Mouse (Mus musculus) gastrocnemius, adult 2 months (tissue): ENCODE data around the gene Asrgl1. TPM values are rescaled to one million over a fixed set of nuclear protein-coding genes. Genes with fewer than 3 reads are reported as not detected.
"Not testable (repeated sequence)": the region's sequence is repeated elsewhere in the genome, so short reads cannot be mapped to it uniquely, and the experiment has no call there.

Experiments
- DNase-seq: peaks from one replicate; pipeline ENCODE4 v3.0.0; 2022
- H3K27ac ChIP-seq: fragments of 200-600 bp; 2 replicates; pipeline ENCODE4 v1.8.1; 2022; ENCODE audit warnings: mild to moderate bottlenecking
- H3K4me3 ChIP-seq: fragments of 200-600 bp; 2 replicates; pipeline ENCODE4 v1.8.1; 2022; ENCODE audit warnings: mild to moderate bottlenecking, moderate library complexity
- CTCF ChIP-seq: fragments of 200-600 bp; IDR thresholded peaks from 2 replicates; pipeline ENCODE4 v1.8.1; 2022; ENCODE audit warnings: antibody characterized with exemption, mild to moderate bottlenecking, moderate library complexity
- intact Hi-C: fragments of 180-260 bp; cut with DNase I; formaldehyde crosslinking; loops from one replicate; pipeline ENCODE4 v1.15.1; 2025
- total RNA-seq, 2 experiments: library from RNA; stranded (reverse); gene quantifications; 2 replicates each; pipeline ENCODE4 v1.2.3; 2021

Gene Asrgl1
- total RNA-seq, 2 experiments from 2014 or later, result 29.3 to 32.8 TPM

- 0 out of 2 replicates have a peak overlapping the region, but pooled peaks have one; percentile 8 for H3K27ac ChIP-seq
- DNase-seq, result peak; percentile 12
- intact Hi-C loops, result loop anchor here (10.0 kb wide), 1 partner anchor 386 kb away; no protein-coding TSS in a partner anchor
- H3K4me3 ChIP-seq, result no peak overlapping the region
- TF ChIP-seq CTCF, result no peak
These were observed 35.0 kb downstream of the Asrgl1 start for GRCm38 (mm10) chr19:9100297-9101061.

- intact Hi-C loops, result loop anchor here (10.0 kb wide), 1 partner anchor 385 kb away; no protein-coding TSS in a partner anchor
- DNase-seq, result peak; percentile 5
- no peak overlapping the region for H3K4me3 ChIP-seq
- H3K27ac ChIP-seq, result 0 out of 2 replicates have a peak overlapping the region, but pooled peaks have one; percentile 3
- TF ChIP-seq CTCF, result no peak
These were observed 35.7 kb downstream of the Asrgl1 start for GRCm38 (mm10) chr19:9099751-9100150.

GRCm38 (mm10) chr19:9097441-9097840 is 38.0 kb downstream of the Asrgl1 start:
- H3K4me3 ChIP-seq, result no peak overlapping the region
- intact Hi-C loops, result no loop called here
- peak; percentile 27 for DNase-seq
- H3K27ac ChIP-seq, result no peak overlapping the region
- no peak for TF ChIP-seq CTCF

- Histone ChIP-seq H3K4me3 (no peak overlapping the region), H3K27ac (no peak overlapping the region)
- intact Hi-C loops, result no loop called here
- no peak for TF ChIP-seq CTCF
- DNase-seq, result peak; percentile 3
These were observed 40.3 kb downstream of the Asrgl1 start for GRCm38 (mm10) chr19:9095111-9095510.

GRCm38 (mm10) chr19:9090709-9091108 is 44.7 kb downstream of the Asrgl1 start:
- peak; percentile 13 for DNase-seq
- intact Hi-C loops, result no loop called here
- H3K27ac ChIP-seq, result no peak overlapping the region
- H3K4me3 ChIP-seq, result no peak overlapping the region
- TF ChIP-seq CTCF, result no peak

- intact Hi-C loops, result no loop called here
- H3K4me3 ChIP-seq, result no peak overlapping the region
- H3K27ac ChIP-seq, result no peak overlapping the region
- no peak for TF ChIP-seq CTCF
- DNase-seq, result peak; percentile 8
These were observed 45.2 kb downstream of the Asrgl1 start for GRCm38 (mm10) chr19:9090191-9090590.

GRCm38 (mm10) chr19:9087821-9088220 is 47.6 kb downstream of the Asrgl1 start, which contains the start of gene Scgb1a1:
Gene Scgb1a1, minus strand, starts transcription at chr19:9087958.
- peak; percentile 14 for DNase-seq
- intact Hi-C loops, result no loop called here
- H3K4me3 ChIP-seq, result no peak within 1 kb of the TSS
- H3K27ac ChIP-seq, result no peak within 1 kb of the TSS
- no peak for TF ChIP-seq CTCF

- H3K4me3 ChIP-seq, intact Hi-C loops, H3K27ac ChIP-seq: not testable (repeated sequence)
- DNase-seq, result peak; percentile 7
These were observed 51.5 kb downstream of the Asrgl1 start for GRCm38 (mm10) chr19:9083892-9084291.

- intact Hi-C loops, result no loop called here
- peak; percentile 19 for DNase-seq
- H3K4me3 ChIP-seq, result peak overlapping the region; percentile 58
- H3K27ac ChIP-seq, result peak overlapping the region; percentile 78
- TF ChIP-seq CTCF, result no peak
These were observed 52.5 kb downstream of the Asrgl1 start for GRCm38 (mm10) chr19:9083010-9083355.

- no peak; the same call in none of the 2 replicates for TF ChIP-seq CTCF
- intact Hi-C loops, result loop anchor here (1.0 kb wide), 2 partner anchors 90 to 106 kb away; no protein-coding TSS in a partner anchor
- peak; percentile 92 for DNase-seq
- Histone ChIP-seq H3K4me3 (peak overlapping the region; percentile 58), H3K27ac (peak overlapping the region; percentile 78)
These were observed 53.0 kb downstream of the Asrgl1 start for GRCm38 (mm10) chr19:9082191-9083009.

GRCm38 (mm10) chr19:9081311-9082190 is 53.9 kb downstream of the Asrgl1 start:
- Histone ChIP-seq H3K27ac (peak overlapping the region; percentile 78), H3K4me3 (no peak overlapping the region; the same call in 1 of the 2 replicates)
- peak; percentile 15 for DNase-seq
- TF ChIP-seq CTCF, result no peak
- intact Hi-C loops, result loop anchor here (1.0 kb wide), 2 partner anchors 89 to 105 kb away; no protein-coding TSS in a partner anchor

- intact Hi-C loops, result no loop called here
- no peak for TF ChIP-seq CTCF
- no peak overlapping the region for H3K4me3 ChIP-seq
- peak overlapping the region; percentile 51 for H3K27ac ChIP-seq
- DNase-seq, result peak; percentile 23
These were observed 55.5 kb downstream of the Asrgl1 start for GRCm38 (mm10) chr19:9079916-9080315.
